Mouse (Mus musculus): ENCODE measurements around the gene Chchd4. TPM values are rescaled to one million over a fixed set of nuclear protein-coding genes. Genes with fewer than 3 reads are reported as not detected.

Chchd4 gene
- total RNA-seq (2014; fragmentation: Nextera tagmentation) (23.4 and 30.7 TPM in 2 replicates), total RNA-seq (2017) (24.6 and 24.9 TPM in 2 replicates)

GRCm38 (mm10) chr6:91472868-91473804 lies at the start of gene Chchd4, which contains the start of gene Tmem43:
TSS of gene Chchd4 (minus strand) at chr6:91473546.
TSS of gene Tmem43 (plus strand) at chr6:91473703.
- ATAC-seq (replicated peaks; ENCODE audit: poor library complexity, severe bottlenecking), result peak; percentile 80

- no peak for ATAC-seq (replicated peaks; ENCODE audit: poor library complexity, severe bottlenecking)
Observed at GRCm38 (mm10) chr6:91522816-91523215, 49.5 kb upstream of the Chchd4 start.

GRCm38 (mm10) chr6:91518454-91519020 lies 45.2 kb upstream of the Chchd4 start:
- no peak for ATAC-seq (replicated peaks; ENCODE audit: poor library complexity, severe bottlenecking)

GRCm38 (mm10) chr6:91515545-91516449 lies 42.5 kb upstream of the Chchd4 start, which contains the start of the genes Xpc and Lsm3:
TSS of gene Xpc (minus strand) at chr6:91515888.
TSS of gene Lsm3 (plus strand) at chr6:91515928.
- peak; percentile 91 for ATAC-seq (replicated peaks; ENCODE audit: poor library complexity, severe bottlenecking)

GRCm38 (mm10) chr6:91514737-91515362 lies 41.5 kb upstream of the Chchd4 start:
- no peak for ATAC-seq (replicated peaks; ENCODE audit: poor library complexity, severe bottlenecking)

GRCm38 (mm10) chr6:91514135-91514534 lies 40.8 kb upstream of the Chchd4 start:
- no peak for ATAC-seq (replicated peaks; ENCODE audit: poor library complexity, severe bottlenecking)

GRCm38 (mm10) chr6:91510211-91510610 lies 36.9 kb upstream of the Chchd4 start:
- ATAC-seq (replicated peaks; ENCODE audit: poor library complexity, severe bottlenecking), result no peak

GRCm38 (mm10) chr6:91509326-91509725 lies 36.0 kb upstream of the Chchd4 start:
- peak; percentile 57 for ATAC-seq (replicated peaks; ENCODE audit: poor library complexity, severe bottlenecking)

- ATAC-seq (replicated peaks; ENCODE audit: poor library complexity, severe bottlenecking), result no peak
Observed at GRCm38 (mm10) chr6:91508041-91508440, 34.7 kb upstream of the Chchd4 start.

GRCm38 (mm10) chr6:91506036-91506435 lies 32.7 kb upstream of the Chchd4 start:
- ATAC-seq (replicated peaks; ENCODE audit: poor library complexity, severe bottlenecking), result peak; percentile 94

- ATAC-seq (replicated peaks; ENCODE audit: poor library complexity, severe bottlenecking), result no peak
Observed at GRCm38 (mm10) chr6:91503302-91503701, 30.0 kb upstream of the Chchd4 start.

- ATAC-seq (replicated peaks; ENCODE audit: poor library complexity, severe bottlenecking), result no peak
Observed at GRCm38 (mm10) chr6:91494526-91494925, 21.2 kb upstream of the Chchd4 start.

GRCm38 (mm10) chr6:91493053-91493452 lies 19.7 kb upstream of the Chchd4 start:
- ATAC-seq (replicated peaks; ENCODE audit: poor library complexity, severe bottlenecking), result peak; percentile 69

GRCm38 (mm10) chr6:91491004-91491403 lies 17.7 kb upstream of the Chchd4 start:
- no peak for ATAC-seq (replicated peaks; ENCODE audit: poor library complexity, severe bottlenecking)

- no peak for ATAC-seq (replicated peaks; ENCODE audit: poor library complexity, severe bottlenecking)
Observed at GRCm38 (mm10) chr6:91489872-91490271, 16.5 kb upstream of the Chchd4 start.

- peak; percentile 80 for ATAC-seq (replicated peaks; ENCODE audit: poor library complexity, severe bottlenecking)
Observed at GRCm38 (mm10) chr6:91488496-91489212, 15.3 kb upstream of the Chchd4 start.

GRCm38 (mm10) chr6:91486736-91487453 lies 13.5 kb upstream of the Chchd4 start:
- ATAC-seq (replicated peaks; ENCODE audit: poor library complexity, severe bottlenecking), result no peak

- ATAC-seq (replicated peaks; ENCODE audit: poor library complexity, severe bottlenecking), result no peak
Observed at GRCm38 (mm10) chr6:91483371-91483770, 10.0 kb upstream of the Chchd4 start.

Measured in granulocyte monocyte progenitor cell, adult 5-6 weeks (primary cell).